Mouse (Mus musculus) embryonic facial prominence, embryonic 15.5 days (tissue): Measurements from ENCODE around the gene Pacrg. TPM values are rescaled to one million over a fixed set of nuclear protein-coding genes. Genes with fewer than 3 reads are reported as not detected.

ENCODE experiments used
- ATAC-seq: fragments of 200-750 bp; cut with Nextera tagmentation; 2 replicates; pipeline ENCODE4 v1.8.0; 2017; ENCODE audit warnings: low read depth, moderate TSS enrichment; ENCODE audit not compliant: insufficient number of reproducible peaks, low FRiP score, low TSS enrichment
- H3K27ac ChIP-seq: fragments of 300-500 bp; sonication (generic); replicated peaks from 2 replicates; pipeline ENCODE4 v1.5.1; 2015; ENCODE audit warnings: mild to moderate bottlenecking, inconsistent platforms
- H3K27me3 ChIP-seq: fragments of 300-500 bp; sonication (generic); 2 replicates; pipeline ENCODE4 v1.6.1; 2015; ENCODE audit warnings: inconsistent platforms
- H3K36me3 ChIP-seq: fragments of 300-500 bp; sonication (generic); 2 replicates; pipeline ENCODE4 v1.6.1; 2015; ENCODE audit warnings: mild to moderate bottlenecking, inconsistent platforms
- H3K4me1 ChIP-seq: fragments of 300-500 bp; sonication (generic); 2 replicates; pipeline ENCODE4 v1.6.1; 2015; ENCODE audit warnings: inconsistent platforms
- H3K4me2 ChIP-seq: fragments of 300-500 bp; sonication (generic); replicated peaks from 2 replicates; pipeline ENCODE4 v1.6.1; 2015; ENCODE audit warnings: mild to moderate bottlenecking, inconsistent platforms
- H3K4me3 ChIP-seq: fragments of 300-500 bp; sonication (generic); replicated peaks from 2 replicates; pipeline ENCODE4 v1.5.1; 2015; ENCODE audit warnings: mild to moderate bottlenecking, inconsistent platforms
- H3K9ac ChIP-seq: fragments of 300-500 bp; sonication (generic); 2 replicates; pipeline ENCODE4 v1.6.1; 2015; ENCODE audit warnings: inconsistent platforms
- H3K9me3 ChIP-seq: fragments of 300-500 bp; sonication (generic); replicated peaks from 2 replicates; pipeline ENCODE4 v1.6.1; 2016; ENCODE audit warnings: inconsistent platforms
- WGBS: fragments of 180-500 bp; shearing (Covaris S2); methylation state at CpG from one replicate; pipeline ENCODE4 v1.1.7; 2015; 5-methylcytosine and 5-hydroxymethylcytosine counted together
- polyA plus RNA-seq: library from polyadenylated mRNA; unstranded; fragments of >200 nt; fragmentation: Nextera tagmentation; extraction: Ambion mirVana; gene quantifications from 2 replicates; pipeline ENCODE4 v1.2.1, GENCODE M21; 2015

The Pacrg gene
- polyA plus RNA-seq, 1 experiment from 2014 or later, result 5.4 TPM

GRCm38 (mm10) chr17:10365501-10366482 is 474.3 kb downstream of the Pacrg start:
- Histone ChIP-seq H3K9me3 (no peaks in the 10 kb centered on the region), H3K4me3 (no peak overlapping the region), H3K27ac (no peak overlapping the region), H3K4me1 (peaks cover 7% of the 10 kb centered on the region; the same call in 1 of the 2 replicates), H3K4me2 (no peak overlapping the region), H3K36me3 (no peaks in the 10 kb centered on the region), H3K9ac (no peak overlapping the region), H3K27me3 (no peaks in the 10 kb centered on the region)
- ATAC-seq, result no peak
- 63% methylated on average over 13 of the region's 13 CpGs for WGBS

GRCm38 (mm10) chr17:10363151-10363550 is 477.0 kb downstream of the Pacrg start:
- H3K27ac ChIP-seq, result no peak overlapping the region
- no peak for ATAC-seq
- H3K9ac ChIP-seq, result no peak overlapping the region
- no peaks in the 10 kb centered on the region for H3K27me3 ChIP-seq
- 74% methylated on average over 3 of the region's 3 CpGs for WGBS
- peaks cover 5% of the 10 kb centered on the region; the same call in 1 of the 2 replicates for H3K4me1 ChIP-seq
- H3K36me3 ChIP-seq, result no peaks in the 10 kb centered on the region
- no peak overlapping the region for H3K4me3 ChIP-seq
- H3K4me2 ChIP-seq, result no peak overlapping the region
- no peaks in the 10 kb centered on the region for H3K9me3 ChIP-seq

- Histone ChIP-seq H3K4me3 (no peak overlapping the region), H3K9ac (no peak overlapping the region), H3K4me2 (no peak overlapping the region), H3K27ac (no peak overlapping the region), H3K36me3 (no peaks in the 10 kb centered on the region), H3K4me1 (no peaks in the 10 kb centered on the region), H3K27me3 (no peaks in the 10 kb centered on the region), H3K9me3 (no peaks in the 10 kb centered on the region)
- WGBS, result 87% methylated on average over 7 of the region's 7 CpGs
- no peak for ATAC-seq
Measured at GRCm38 (mm10) chr17:10361882-10362291, 478.2 kb downstream of the Pacrg start.

GRCm38 (mm10) chr17:10360738-10361137 is 479.4 kb downstream of the Pacrg start:
- Histone ChIP-seq H3K4me3 (no peak overlapping the region), H3K27ac (no peak overlapping the region), H3K36me3 (no peaks in the 10 kb centered on the region), H3K9me3 (no peaks in the 10 kb centered on the region), H3K9ac (no peak overlapping the region), H3K4me1 (no peaks in the 10 kb centered on the region), H3K4me2 (no peak overlapping the region), H3K27me3 (no peaks in the 10 kb centered on the region)
- ATAC-seq, result no peak
- 72% methylated on average over 4 of the region's 4 CpGs for WGBS

- Histone ChIP-seq H3K27ac (no peak overlapping the region), H3K4me1 (no peaks in the 10 kb centered on the region), H3K27me3 (no peaks in the 10 kb centered on the region), H3K9me3 (no peaks in the 10 kb centered on the region), H3K36me3 (no peaks in the 10 kb centered on the region), H3K9ac (no peak overlapping the region), H3K4me3 (no peak overlapping the region), H3K4me2 (no peak overlapping the region)
- WGBS, result 54% methylated on average over 14 of the region's 14 CpGs
- ATAC-seq, result no peak
Measured at GRCm38 (mm10) chr17:10359466-10359865, 480.6 kb downstream of the Pacrg start.

- Histone ChIP-seq H3K27ac (no peak overlapping the region), H3K4me2 (no peak overlapping the region), H3K4me3 (no peak overlapping the region), H3K9me3 (no peaks in the 10 kb centered on the region), H3K9ac (no peak overlapping the region), H3K4me1 (no peaks in the 10 kb centered on the region), H3K36me3 (no peaks in the 10 kb centered on the region), H3K27me3 (no peaks in the 10 kb centered on the region)
- ATAC-seq, result no peak
- 73% methylated on average over 12 of the region's 12 CpGs for WGBS
Measured at GRCm38 (mm10) chr17:10357348-10357747, 482.8 kb downstream of the Pacrg start.

GRCm38 (mm10) chr17:10356294-10356693 is 483.8 kb downstream of the Pacrg start:
- H3K36me3 ChIP-seq, result no peaks in the 10 kb centered on the region

GRCm38 (mm10) chr17:10355746-10356145 is 484.4 kb downstream of the Pacrg start:
- H3K9ac ChIP-seq, result no peak overlapping the region
- no peak for ATAC-seq
- WGBS, result 18% methylated on average over 8 of the region's 8 CpGs

More at GRCm38 (mm10) chr17:10356294-10356693, 483.8 kb downstream of the Pacrg start:
- H3K27ac ChIP-seq, result no peak overlapping the region
- H3K4me1 ChIP-seq, result no peaks in the 10 kb centered on the region
- no peaks in the 10 kb centered on the region for H3K9me3 ChIP-seq
- no peak overlapping the region for H3K9ac ChIP-seq
- no peaks in the 10 kb centered on the region for H3K27me3 ChIP-seq
- H3K4me2 ChIP-seq, result no peak overlapping the region
- H3K4me3 ChIP-seq, result no peak overlapping the region
- ATAC-seq, result no peak
- 45% methylated on average over 6 of the region's 6 CpGs for WGBS

More at GRCm38 (mm10) chr17:10355746-10356145, 484.4 kb downstream of the Pacrg start:
- Histone ChIP-seq H3K27ac (no peak overlapping the region), H3K4me3 (no peak overlapping the region), H3K9me3 (no peaks in the 10 kb centered on the region), H3K4me1 (no peaks in the 10 kb centered on the region), H3K4me2 (no peak overlapping the region), H3K36me3 (no peaks in the 10 kb centered on the region), H3K27me3 (no peaks in the 10 kb centered on the region)

Other genes starting within 250 kb of the Pacrg start
- 2.8 TPM in 2 replicates for gene Prkn, start 73 bp upstream of the Pacrg start, polyA plus RNA-seq